Mouse (Mus musculus) cortical plate, adult 2 months (tissue): ENCODE measurements at regions not wholly inside any gene's neighbourhood (a gene's known extent, or its start where the extent isn't known, plus 50 kb on each side); places are given as distances from the start of the nearest gene placed in this dataset.

Source experiments
- H3K27ac ChIP-seq: fragments of 200-500 bp; 2 replicates; pipeline ENCODE4 v1.5.1; 2012; ENCODE audit warnings: low read length, control low read depth, inconsistent platforms; ENCODE audit not compliant: insufficient read depth
- H3K4me1 ChIP-seq: fragments of 200-500 bp; 2 replicates; pipeline ENCODE4 v1.6.1; 2011; ENCODE audit warnings: low read length; ENCODE audit not compliant: control insufficient read depth, insufficient read depth
- H3K4me3 ChIP-seq: fragments of 200-500 bp; 2 replicates; pipeline ENCODE4 v1.5.1; 2011; ENCODE audit warnings: mild to moderate bottlenecking, low read length, control low read depth; ENCODE audit not compliant: insufficient read depth
- CTCF ChIP-seq: fragments of 200-500 bp; IDR thresholded peaks from 2 replicates; pipeline ENCODE4 v1.5.1; 2011; ENCODE audit warnings: mild to moderate bottlenecking, control low read depth, low read length; ENCODE audit not compliant: insufficient read depth; ENCODE audit errors: extremely low read depth
- POLR2A ChIP-seq: fragments of 200-500 bp; IDR thresholded peaks from 2 replicates; pipeline ENCODE4 v1.6.1; 2011; ENCODE audit warnings: mild to moderate bottlenecking, low read length, control low read depth; ENCODE audit not compliant: insufficient read depth; ENCODE audit errors: extremely low read depth

- Histone ChIP-seq H3K4me3 (no peak overlapping the region), H3K4me1 (no peaks in the 10 kb centered on the region), H3K27ac (no peak overlapping the region)
- TF ChIP-seq CTCF (no peak), POLR2A (no peak)
Measured at GRCm38 (mm10) chr19:48125731-48126130, 80.1 kb upstream of the Sorcs3 start.

GRCm38 (mm10) chr19:48128089-48128488 lies 77.7 kb upstream of the Sorcs3 start:
- Histone ChIP-seq H3K4me1 (no peaks in the 10 kb centered on the region), H3K27ac (no peak overlapping the region), H3K4me3 (no peak overlapping the region)
- no peak for TF ChIP-seq POLR2A

- H3K27ac ChIP-seq, result no peak overlapping the region
- no peak for TF ChIP-seq POLR2A
- TF ChIP-seq CTCF, result no peak
Measured at GRCm38 (mm10) chr19:48136231-48136630, 69.6 kb upstream of the Sorcs3 start.

GRCm38 (mm10) chr19:48144129-48144528 lies 61.7 kb upstream of the Sorcs3 start:
- TF ChIP-seq POLR2A, result no peak
- peak; percentile 66 for TF ChIP-seq CTCF
- no peak overlapping the region for H3K4me3 ChIP-seq
- H3K27ac ChIP-seq, result no peak overlapping the region
- no peaks in the 10 kb centered on the region for H3K4me1 ChIP-seq

More at GRCm38 (mm10) chr19:48136231-48136630, 69.6 kb upstream of the Sorcs3 start:
- H3K4me1 ChIP-seq, result no peaks in the 10 kb centered on the region
- H3K4me3 ChIP-seq, result no peak overlapping the region
